Mouse (Mus musculus): ENCODE measurements around the gene Cct6b. TPM values are rescaled to one million over a fixed set of nuclear protein-coding genes. Genes with fewer than 3 reads are reported as not detected.

The Cct6b gene
- total RNA-seq, 1 experiment, result 0.98 TPM

GRCm38 (mm10) chr11:82678561-82678960, 85.6 kb downstream of the Cct6b start:
- in situ Hi-C loops (cut with MboI; ENCODE audit: low sequenced_read_pairs in 2 of 2, unreplicated experiment in 2 of 2), result no loop called here
- Histone ChIP-seq H3K9ac (ENCODE audit: insufficient read depth, low read depth, low read length, poor library complexity, severe bottlenecking) (no peak overlapping the region), H3K36me3 (ENCODE audit: control insufficient read depth, insufficient read depth, low read length, poor library complexity, severe bottlenecking) (no peaks in the 10 kb centered on the region), H3K9me3 (ENCODE audit: control insufficient read depth, insufficient read depth, low read depth, low read length) (no peaks in the 10 kb centered on the region), H3K27ac (ENCODE audit: insufficient read depth, low read depth, low read length, poor library complexity, severe bottlenecking) (no peak overlapping the region), H3K4me1 (ENCODE audit: control insufficient read depth in 2 of 2, insufficient read depth in 2 of 2, low read length in 2 of 2, poor library complexity in 1 of 2) (no peaks in the 10 kb centered on the region), H3K4me3 (ENCODE audit: insufficient read depth in 1 of 2, low read depth in 1 of 2, low read length in 2 of 2, poor library complexity in 1 of 2, severe bottlenecking in 1 of 2) (no peak overlapping the region)
- TF ChIP-seq CHD2 (IDR thresholded peaks at IDR 0.05; ENCODE audit: low read depth, low read length) (no peak), MAFK (IDR thresholded peaks at IDR 0.05; ENCODE audit: insufficient read depth, low read depth, low read length) (no peak), HCFC1 (IDR thresholded peaks at IDR 0.05; ENCODE audit: borderline replicate concordance, insufficient read depth, low read length) (no peak), ZNF384 (IDR thresholded peaks at IDR 0.05; ENCODE audit: low read depth, low read length) (no peak), ZC3H11A (IDR thresholded peaks at IDR 0.05; ENCODE audit: borderline replicate concordance, low read depth, low read length) (no peak)
- no peak for DNase-seq (ENCODE audit: low read depth, low spot score)

Other genes with a start within 250 kb of the Cct6b start
- 24.6 and 34.8 TPM in 2 replicates for gene Zfp830, start within 50 bp of the Cct6b start, total RNA-seq (2012; rRNA removed)
- gene Lig3, start 16.8 kb upstream of the Cct6b start, total RNA-seq (2012; rRNA removed), result 66.5 and 79.1 TPM in 2 replicates
- gene Rffl, start 106.9 kb upstream of the Cct6b start, total RNA-seq (2012; rRNA removed), result 6.5 and 9.0 TPM in 2 replicates
- gene Rad51d, start 126.3 kb upstream of the Cct6b start, total RNA-seq (2012; rRNA removed), result 8.2 and 9.1 TPM in 2 replicates
- 0.16 TPM in 1 of 2 replicates, not detected in the other for gene Fndc8, start 127.8 kb upstream of the Cct6b start, total RNA-seq (2012; rRNA removed)
- gene Nle1, start 144.1 kb upstream of the Cct6b start, total RNA-seq (2012; rRNA removed), result 61.5 and 97.9 TPM in 2 replicates
- gene Unc45b, start 146.2 kb upstream of the Cct6b start, total RNA-seq (2012; rRNA removed), result 2.3 and 3.6 TPM in 2 replicates
- gene Slfn5, start 187.0 kb upstream of the Cct6b start, total RNA-seq (2012; rRNA removed), result 9.4 and 12.1 TPM in 2 replicates
- gene Slfn9, start 227.5 kb upstream of the Cct6b start, total RNA-seq (2012; rRNA removed), result 10.9 and 12.3 TPM in 2 replicates

Measured in ES-E14 (cell line).